26 mouse cellular contexts compared by ENCODE assay signal in genomic region chr2:45707026-45707425, GRCm38 (mm10).
DNase-seq lines count a peak whose midpoint lies in the region; TF ChIP-seq lines count a peak whose summit lies in the region.
"Had no signal": no experiment of that assay in that cellular context is flagged by ENCODE, and none has a peak within 500 bp of the region (broad histone marks: within the 10 kb centered on the region; RNA-seq: fewer than 3 reads in every experiment).

No protein-coding gene starts in this region.

- DNase-seq in gastrocnemius, adult 2 months = no peak
- DNase-seq in gastrocnemius, postnatal 25 days = no peak
- peak; percentile 38 to 59 for DNase-seq in heart, adult 9 months (ENCODE audit: low spot score in 2 of 2)
- DNase-seq in heart, postnatal 4 days = no peak
- peak; percentile 19 for DNase-seq in lung, postnatal 36 days
- DNase-seq in lung, postnatal 4 days = no peak
- DNase-seq in left cerebral cortex, postnatal 4 days = no peak
- no peak for DNase-seq in left cerebral cortex, postnatal 10 days (ENCODE audit: extremely low spot score in 1 of 2, low spot score in 2 of 2)
- DNase-seq: adrenal gland, adult 2 months; adrenal gland, postnatal 36 days; cerebellum, adult 8-10 months; cerebellum, postnatal 25 days; kidney, adult 18-20 months; kidney, postnatal 4 days; lung, postnatal 14 days; right cerebral cortex, adult 18-20 months; thymus, adult 18-20 months; thymus, postnatal 25 days had no signal

- no peak overlapping the region for H3K4me3 ChIP-seq in gastrocnemius, adult 2 months
- H3K4me3 ChIP-seq: limb, embryonic 12.5 days; liver, embryonic 15.5 days; megakaryocyte, embryonic 14.5 days; midbrain, embryonic 12.5 days; myocyte; neural tube, embryonic 12.5 days had no signal

- TF ChIP-seq CTCF in gastrocnemius, adult 2 months (IDR thresholded peaks at IDR 0.05) = no peak

- H3K27ac ChIP-seq in gastrocnemius, adult 2 months = peak overlapping the region; percentile 61
- H3K27ac ChIP-seq: kidney, postnatal 0 days; limb, embryonic 12.5 days; liver, embryonic 15.5 days; midbrain, embryonic 12.5 days; neural tube, embryonic 12.5 days; stomach, postnatal 0 days had no signal

- intact Hi-C loops in gastrocnemius, adult 2 months (cut with DNase I) = no loop called here
- intact Hi-C loops in left cerebral cortex, postnatal 4 days (cut with DNase I) = no loop called here
- intact Hi-C loops in left cerebral cortex, postnatal 10 days (cut with DNase I) = no loop called here

Comparison
In these comparisons a context has a peak if more than half of its experiments do, and no peak if none do; other contexts are left out.
1. DNase-seq: peak in heart, adult 9 months (2 of 2) and lung, postnatal 36 days (single experiment); none in gastrocnemius, adult 2 months (single experiment), gastrocnemius, postnatal 25 days (single experiment), heart, postnatal 4 days (single experiment), lung, postnatal 4 days (0 of 2), left cerebral cortex, postnatal 4 days (single experiment) and left cerebral cortex, postnatal 10 days (0 of 2).